Mouse (Mus musculus) CD4-positive helper T cell, adult 2 months (primary cell): ENCODE data around the gene Unc5c.

Experiments used
- DNase-seq: peaks from one replicate; pipeline ENCODE4 v3.0.0-alpha.2; 2012; ENCODE audit warnings: low read depth, missing footprints, low spot score

Gene Unc5c

DNA sequence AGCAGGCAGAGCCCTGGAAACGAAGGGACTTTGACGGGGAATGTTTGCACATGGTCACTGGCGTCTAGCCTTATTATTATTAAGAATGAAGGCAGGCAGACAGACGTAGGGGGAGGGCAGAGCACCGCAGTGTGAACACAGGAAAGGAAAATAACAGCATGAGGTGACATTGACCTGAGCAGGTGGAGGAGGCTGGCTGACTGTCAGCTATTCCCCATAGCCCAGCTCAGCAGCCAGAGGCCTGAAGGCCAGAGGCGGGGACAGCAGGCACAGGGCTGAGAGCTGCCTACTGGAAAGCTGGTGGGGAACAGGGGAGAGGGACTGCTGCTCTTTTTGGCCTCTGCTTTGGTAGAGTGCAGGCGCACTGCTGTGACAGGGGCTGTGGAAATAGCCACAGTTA, 345.9 kb downstream of the Unc5c start:
- DNase-seq: no peak

DNA sequence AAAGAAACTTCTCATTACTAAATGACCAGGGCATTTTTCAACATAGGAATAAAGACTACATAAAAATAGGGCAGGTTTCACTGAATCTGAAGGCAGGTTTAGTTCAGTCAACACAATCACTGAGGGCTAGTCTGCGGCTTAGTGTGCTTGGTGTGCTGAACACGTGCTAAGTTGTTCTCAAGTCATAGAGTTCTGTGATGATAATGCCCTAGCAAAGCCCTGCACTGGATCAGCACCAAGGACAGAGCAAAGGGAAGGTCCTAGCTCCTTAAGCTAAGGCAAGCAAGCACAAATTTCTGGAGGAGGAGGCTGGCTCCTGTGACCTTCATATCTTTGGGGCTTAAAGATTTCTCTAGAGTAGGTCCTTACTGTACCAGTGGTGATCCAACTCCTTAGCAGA, 346.3 kb downstream of the Unc5c start:
- no peak for DNase-seq

DNA sequence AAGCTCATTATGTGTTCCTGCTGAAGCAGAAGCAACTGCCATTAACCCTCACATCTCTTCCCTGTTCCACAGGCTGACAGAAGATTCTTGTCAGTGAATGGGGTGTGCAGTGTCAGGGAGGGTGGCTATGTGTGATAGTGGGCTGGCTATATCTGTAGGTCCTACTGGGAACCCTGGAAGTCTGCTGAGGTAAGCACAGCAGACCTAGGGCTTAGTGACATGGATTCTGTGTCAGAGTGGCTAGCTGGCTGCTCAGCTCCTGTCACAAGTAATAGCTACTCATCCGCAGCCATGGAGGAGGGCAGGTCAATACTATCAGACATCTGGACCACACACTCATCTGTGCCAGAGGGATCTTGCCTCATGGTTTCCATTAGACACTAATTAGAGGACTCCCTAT, 349.8 kb downstream of the Unc5c start:
- no peak for DNase-seq

DNA sequence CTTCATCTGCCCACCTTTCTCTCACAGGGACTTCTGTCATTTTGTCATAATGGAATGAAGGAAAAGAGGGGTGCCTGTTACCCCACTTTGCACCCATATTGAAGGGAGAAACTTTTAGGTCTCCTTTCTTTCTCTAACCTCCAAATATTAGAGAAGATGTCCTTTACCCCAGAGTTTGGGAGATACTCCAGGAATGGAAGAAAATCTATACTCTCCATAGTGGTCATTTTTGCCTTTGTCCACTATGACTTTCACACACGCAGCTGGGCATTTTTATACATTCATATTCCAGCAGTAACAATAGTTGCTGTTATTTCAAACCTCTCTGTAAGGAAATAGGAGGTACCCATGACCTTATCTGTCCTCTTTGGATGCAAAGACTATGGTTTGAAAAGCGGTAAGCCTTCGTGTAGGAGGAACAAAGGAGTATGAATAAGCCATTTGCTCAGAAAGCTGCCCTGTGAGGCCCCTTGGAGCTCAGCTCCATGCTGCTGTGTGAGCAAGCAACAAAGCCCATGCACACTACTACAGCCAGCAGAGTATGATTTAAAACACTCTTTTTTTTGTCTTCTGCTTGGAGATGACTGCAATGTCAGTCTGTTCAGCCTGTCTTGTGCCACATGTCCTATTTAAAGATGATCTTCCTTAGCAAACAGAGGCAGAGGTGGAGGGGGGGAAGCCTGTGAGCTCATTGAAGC, 353.7 kb downstream of the Unc5c start:
- no peak for DNase-seq

DNA sequence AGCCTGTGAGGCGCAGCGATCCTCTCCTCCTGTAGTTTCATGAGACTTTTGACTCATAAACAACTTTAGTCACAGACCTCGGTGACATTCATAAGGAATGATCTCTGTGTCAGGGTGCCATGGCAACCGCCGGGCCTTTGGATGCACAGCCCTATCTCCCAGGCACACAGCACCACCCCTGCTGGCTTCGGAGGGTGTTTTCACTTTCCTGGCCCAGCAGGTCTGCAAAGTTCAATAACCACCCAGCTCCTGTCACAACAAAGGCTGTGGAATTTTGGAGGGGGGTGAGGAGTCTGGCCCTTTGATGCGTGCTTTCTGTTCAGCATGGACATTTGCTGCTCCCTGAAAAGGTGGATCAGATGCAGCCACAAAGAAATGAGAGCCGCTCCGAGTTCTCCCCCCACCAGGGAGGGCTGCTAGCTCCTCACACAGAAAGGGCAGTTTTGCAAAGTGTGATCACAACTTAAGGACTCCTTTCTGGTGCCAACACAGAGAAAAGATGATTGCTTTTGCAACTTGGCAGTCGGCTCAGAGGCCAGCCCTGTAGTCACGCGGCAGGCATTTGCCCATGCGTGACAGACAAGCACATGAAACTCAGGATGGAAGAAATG, 354.4 kb downstream of the Unc5c start:
- no peak for DNase-seq

DNA sequence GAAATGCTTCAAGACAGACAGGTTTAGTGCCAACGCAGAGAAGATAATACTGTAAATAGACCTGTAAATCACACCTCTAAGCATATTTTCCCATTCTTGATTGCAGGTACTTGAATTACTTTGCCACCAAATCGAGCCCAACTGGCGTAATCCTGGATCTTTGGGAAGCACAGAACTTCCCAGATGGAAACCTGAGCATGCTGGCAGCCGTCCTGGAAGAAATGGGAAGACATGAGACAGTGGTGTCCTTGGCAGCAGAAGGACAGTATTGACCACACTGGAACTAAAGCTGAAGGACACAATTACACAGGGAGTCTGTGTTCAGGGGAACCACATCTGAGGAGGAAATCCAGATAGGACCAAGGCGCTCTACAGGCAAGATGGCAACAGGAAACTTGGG, 363.3 kb downstream of the Unc5c start:
- DNase-seq: no peak

DNA sequence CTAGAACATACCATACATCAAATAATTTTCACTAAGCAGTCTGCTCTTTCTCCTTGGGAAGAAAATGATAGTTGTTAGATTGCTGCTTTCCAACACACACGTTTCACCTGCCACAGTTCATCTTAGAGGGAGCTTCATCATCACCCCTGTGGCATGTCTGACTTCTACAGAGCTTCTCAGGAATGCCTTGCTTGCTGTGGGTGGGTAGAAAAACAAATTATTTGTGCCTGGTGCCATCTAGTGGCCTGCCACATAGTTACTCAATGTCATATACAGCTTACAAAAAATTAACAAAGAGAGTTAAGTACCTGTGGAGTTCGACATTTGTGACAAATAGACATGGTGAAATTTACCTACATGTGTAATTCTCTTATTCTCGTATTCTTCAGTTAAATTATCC, 366.1 kb downstream of the Unc5c start:
- no peak for DNase-seq

- DNase-seq: no peak
These were observed 373.8 kb downstream of the Unc5c start for GRCm38 (mm10) chr3:141838864-141839263.

DNA sequence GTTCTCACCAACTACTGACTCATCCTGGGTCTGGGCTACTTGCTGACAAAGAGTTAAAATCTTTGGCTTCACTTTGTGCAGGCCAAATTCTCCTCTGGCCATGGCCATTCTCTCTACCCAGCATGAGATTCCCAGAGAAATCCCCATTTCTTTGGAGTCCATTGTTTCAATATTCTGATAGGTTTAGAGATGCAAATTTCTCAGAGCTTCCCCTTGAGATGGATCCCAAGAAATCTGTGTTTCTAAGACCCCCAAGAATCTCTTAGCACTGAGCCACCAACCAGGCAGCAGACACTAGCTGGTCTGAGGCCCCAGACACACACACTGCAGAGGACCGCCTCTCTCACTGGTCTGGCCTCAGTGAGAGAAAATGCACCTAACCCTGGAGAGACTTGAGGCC, 384.2 kb downstream of the Unc5c start:
- DNase-seq: no peak

GRCm38 (mm10) chr3:141850141-141850540, 385.1 kb downstream of the Unc5c start:
- no peak for DNase-seq

GRCm38 (mm10) chr3:141854339-141854738, 389.3 kb downstream of the Unc5c start:
- no peak for DNase-seq

DNA sequence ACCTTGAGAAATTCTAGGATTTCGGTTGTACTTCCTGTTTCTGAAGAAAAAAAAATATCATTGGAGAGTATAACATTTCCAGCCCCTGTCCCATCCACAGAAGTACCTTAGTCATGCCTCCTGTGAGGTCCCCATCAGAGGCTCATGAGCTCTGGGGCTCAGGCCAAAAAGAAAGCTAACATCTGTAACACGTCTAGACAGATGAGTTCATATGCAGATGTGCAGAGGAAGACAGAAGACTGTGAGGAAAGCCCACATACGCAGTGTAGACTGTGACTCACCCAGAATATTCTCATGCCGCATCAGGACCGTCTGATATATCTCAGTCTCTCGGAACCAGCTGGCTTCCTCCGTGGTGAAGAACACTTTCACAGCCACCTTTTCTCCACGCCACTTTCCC, 392.1 kb downstream of the Unc5c start:
- DNase-seq: no peak

- DNase-seq: peak; percentile 7
These were observed 397.9 kb downstream of the Unc5c start for GRCm38 (mm10) chr3:141862816-141863461.

GRCm38 (mm10) chr3:141871805-141872204, 406.8 kb downstream of the Unc5c start:
- DNase-seq: no peak

GRCm38 (mm10) chr3:141872337-141873042, 407.5 kb downstream of the Unc5c start:
- DNase-seq: no peak

- no peak for DNase-seq
These were observed 417.5 kb downstream of the Unc5c start for GRCm38 (mm10) chr3:141882496-141882895.

- no peak for DNase-seq
These were observed 419.2 kb downstream of the Unc5c start for GRCm38 (mm10) chr3:141884190-141884589.
